Mouse (Mus musculus) stomach, postnatal 0 days (tissue): ENCODE data around the gene Gm609.

ENCODE experiments used
- CTCF ChIP-seq: IDR thresholded peaks from 2 replicates; pipeline ENCODE4 v1.5.1; 2016; ENCODE audit warnings: antibody characterized with exemption, low read depth, mild to moderate bottlenecking, moderate library complexity
- EP300 ChIP-seq: optimal IDR thresholded peaks from 2 replicates; pipeline ENCODE3; 2016; ENCODE audit warnings: antibody characterized with exemption

- TF ChIP-seq CTCF (no peak), EP300 (no peak)
These were observed 84.9 kb downstream of the Gm609 start for GRCm38 (mm10) chr16:45407645-45408400.
